Mouse (Mus musculus): Measurements from ENCODE around the gene Scamp2.

- TF ChIP-seq CTCF (IDR thresholded peaks at IDR 0.05; ENCODE audit: insufficient read depth, low read depth, low read length) = no peak
- no peak for TF ChIP-seq POLR2A (IDR thresholded peaks at IDR 0.05; ENCODE audit: insufficient read depth, low read depth, low read length)
Observed at GRCm38 (mm10) chr9:57601353-57601706, 40.6 kb downstream of the Scamp2 start.
